9 mouse cellular contexts compared by ENCODE assay signal in genomic region chr15:86203942-86204561, GRCm38 (mm10). TPM values are rescaled to one million over a fixed set of nuclear protein-coding genes. Genes with fewer than 3 reads are reported as not detected.
DNase-seq lines count a peak whose midpoint lies in the region; ATAC-seq lines count a peak whose summit lies in the region.
"Had no signal": no experiment of that assay in that cellular context is flagged by ENCODE, and none has a peak within 500 bp of the region (broad histone marks: within the 10 kb centered on the region; RNA-seq: fewer than 3 reads in every experiment).

No protein-coding gene starts in this region.

- 36% methylated on average over 7 of the region's 7 CpGs for WGBS in forebrain, embryonic 10.5 days
- WGBS in forebrain, embryonic 15.5 days, result 55% methylated on average over 7 of the region's 7 CpGs
- 42% methylated on average over 7 of the region's 7 CpGs for WGBS in midbrain, embryonic 10.5 days

- H3K9ac ChIP-seq in forebrain, embryonic 15.5 days (replicated peaks), result no peak overlapping the region
- H3K9ac ChIP-seq: hindbrain, embryonic 15.5 days had no signal

- peaks cover 30% of the 10 kb centered on the region for H3K4me1 ChIP-seq in forebrain, embryonic 10.5 days
- H3K4me1 ChIP-seq in forebrain, embryonic 15.5 days, result no peaks in the 10 kb centered on the region
- H3K4me1 ChIP-seq in midbrain, embryonic 10.5 days, result peaks cover 29% of the 10 kb centered on the region
- H3K4me1 ChIP-seq: hindbrain, embryonic 15.5 days had no signal

- H3K27me3 ChIP-seq in forebrain, embryonic 10.5 days (ENCODE audit: poor library complexity, severe bottlenecking), result no peaks in the 10 kb centered on the region
- no peaks in the 10 kb centered on the region for H3K27me3 ChIP-seq in forebrain, embryonic 15.5 days
- H3K27me3 ChIP-seq in midbrain, embryonic 10.5 days (ENCODE audit: low read depth, poor library complexity, severe bottlenecking), result no peaks in the 10 kb centered on the region
- H3K27me3 ChIP-seq: hindbrain, embryonic 15.5 days had no signal

- no peak for DNase-seq in forebrain, embryonic 10.5 days (ENCODE audit: extremely low spot score, low spot score)
- DNase-seq in adrenal gland, postnatal 36 days, result peak; percentile 81 to 85
- peak; percentile 68 for DNase-seq in induced T-regulatory cell, adult 2 months (ENCODE audit: low read depth)
- peak; percentile 76 for DNase-seq in lung, postnatal 10 days
- DNase-seq in midbrain, embryonic 10.5 days (ENCODE audit: low spot score), result no peak
- DNase-seq in urinary bladder, adult 2 months (ENCODE audit: low spot score), result no peak

- H3K27ac ChIP-seq in forebrain, embryonic 10.5 days, result 0 out of 2 replicates have a peak overlapping the region, but pooled peaks have one; percentile 20
- no peak overlapping the region for H3K27ac ChIP-seq in forebrain, embryonic 15.5 days (replicated peaks)
- no peak overlapping the region for H3K27ac ChIP-seq in midbrain, embryonic 10.5 days (replicated peaks)
- H3K27ac ChIP-seq: hindbrain, embryonic 15.5 days had no signal

- no peaks in the 10 kb centered on the region for H3K36me3 ChIP-seq in forebrain, embryonic 10.5 days (replicated peaks)
- H3K36me3 ChIP-seq in forebrain, embryonic 15.5 days, result no peaks in the 10 kb centered on the region
- H3K36me3 ChIP-seq in midbrain, embryonic 10.5 days, result no peaks in the 10 kb centered on the region
- H3K36me3 ChIP-seq: hindbrain, embryonic 15.5 days had no signal

- H3K9me3 ChIP-seq in forebrain, embryonic 10.5 days, result no peaks in the 10 kb centered on the region
- no peaks in the 10 kb centered on the region for H3K9me3 ChIP-seq in forebrain, embryonic 15.5 days
- no peaks in the 10 kb centered on the region for H3K9me3 ChIP-seq in midbrain, embryonic 10.5 days (replicated peaks)
- H3K9me3 ChIP-seq: hindbrain, embryonic 15.5 days had no signal

- no peak overlapping the region for H3K4me3 ChIP-seq in forebrain, embryonic 10.5 days
- no peak overlapping the region for H3K4me3 ChIP-seq in forebrain, embryonic 15.5 days
- no peak overlapping the region for H3K4me3 ChIP-seq in midbrain, embryonic 10.5 days
- H3K4me3 ChIP-seq: hindbrain, embryonic 15.5 days had no signal

- no peak for ATAC-seq in forebrain, embryonic 15.5 days (replicated peaks)
- ATAC-seq in megakaryocyte-erythroid progenitor cell, adult 5-6 weeks (replicated peaks; ENCODE audit: low FRiP score, low TSS enrichment, poor library complexity, severe bottlenecking), result no peak

- H3K4me2 ChIP-seq in forebrain, embryonic 15.5 days (replicated peaks), result no peak overlapping the region
- H3K4me2 ChIP-seq: hindbrain, embryonic 15.5 days had no signal

RNA-seq across cellular contexts. Expression of gene Tbc1d22a, which starts 10.2 kb away (rescaled TPM):
- polyA plus RNA-seq in forebrain, embryonic 10.5 days (2016; fragmentation: Nextera tagmentation; extraction: Ambion mirVana), result 9.5 and 10.8 TPM in 2 replicates
- polyA plus RNA-seq in forebrain, embryonic 15.5 days (2015; fragmentation: Nextera tagmentation; extraction: Ambion mirVana), result 12.9 and 13.1 TPM in 2 replicates
- 10 to 100 TPM; 28.9 to 35.6 TPM for total RNA-seq in adrenal gland, postnatal 36 days (2021)
- polyA plus RNA-seq in midbrain, embryonic 10.5 days (2016; fragmentation: Nextera tagmentation; extraction: Ambion mirVana), result 10.8 and 12.5 TPM in 2 replicates
- total RNA-seq in megakaryocyte-erythroid progenitor cell, adult 5-6 weeks (2014; fragmentation: Nextera tagmentation), result 13.0 and 13.7 TPM in 2 replicates
- 12.5 and 13.5 TPM in 2 replicates for total RNA-seq in megakaryocyte-erythroid progenitor cell, adult 5-6 weeks (2017)
- 19.0 and 21.0 TPM in 2 replicates for polyA plus RNA-seq in urinary bladder, adult 2 months (2012; rRNA removed)

RNA-seq across cellular contexts. Expression of gene Cerk, which starts 18.1 kb away (rescaled TPM):
- 10.7 and 10.9 TPM in 2 replicates for polyA plus RNA-seq in forebrain, embryonic 10.5 days (2016; fragmentation: Nextera tagmentation; extraction: Ambion mirVana)
- polyA plus RNA-seq in forebrain, embryonic 15.5 days (2015; fragmentation: Nextera tagmentation; extraction: Ambion mirVana), result 21.7 and 23.5 TPM in 2 replicates
- 10 to 100 TPM; 27.1 to 74.2 TPM for total RNA-seq in adrenal gland, postnatal 36 days (2021)
- 13.3 and 16.8 TPM in 2 replicates for polyA plus RNA-seq in midbrain, embryonic 10.5 days (2016; fragmentation: Nextera tagmentation; extraction: Ambion mirVana)
- 5.6 and 7.1 TPM in 2 replicates for total RNA-seq in megakaryocyte-erythroid progenitor cell, adult 5-6 weeks (2014; fragmentation: Nextera tagmentation)
- 3.5 and 6.1 TPM in 2 replicates for total RNA-seq in megakaryocyte-erythroid progenitor cell, adult 5-6 weeks (2017)
- 10.9 and 12.1 TPM in 2 replicates for polyA plus RNA-seq in urinary bladder, adult 2 months (2012; rRNA removed)

Comparison
In these comparisons a context has a peak if more than half of its experiments do, and no peak if none do; other contexts are left out.
1. DNase-seq: peak in adrenal gland, postnatal 36 days (2 of 2), induced T-regulatory cell, adult 2 months (single experiment) and lung, postnatal 10 days (single experiment); none in forebrain, embryonic 10.5 days (single experiment), midbrain, embryonic 10.5 days (single experiment) and urinary bladder, adult 2 months (single experiment).